Mouse (Mus musculus) CH12.LX (cell line): ENCODE measurements around the gene Nfia. TPM values are rescaled to one million over a fixed set of nuclear protein-coding genes. Genes with fewer than 3 reads are reported as not detected.

Experiments used
- DNase-seq: peaks from one replicate; pipeline ENCODE4 v3.0.0-alpha.2; 2013; ENCODE audit errors: extremely low read depth
- H3K27ac ChIP-seq: 2 replicates; pipeline ENCODE4 v1.5.1; 2012; ENCODE audit warnings: low read depth, mild to moderate bottlenecking, control low read depth, moderate library complexity; ENCODE audit not compliant: insufficient read depth
- H3K27me3 ChIP-seq: replicated peaks from 2 replicates; pipeline ENCODE3; 2012; ENCODE audit warnings: inconsistent platforms
- H3K36me3 ChIP-seq, 2 experiments: replicated peaks in 1 of 2; 2 replicates each; pipeline versions ENCODE3 to v1.6.1; 2012; ENCODE audit warnings: inconsistent platforms in 1 of 2, low read length in 1 of 2, mild to moderate bottlenecking in 1 of 2, mixed read lengths in 1 of 2, moderate library complexity in 1 of 2; ENCODE audit not compliant: control insufficient read depth in 1 of 2, insufficient read depth in 1 of 2
- H3K4me1 ChIP-seq, 2 experiments: 2 replicates each; pipeline ENCODE4 v1.6.1; 2012; ENCODE audit warnings: inconsistent platforms in 1 of 2, moderate library complexity in 1 of 2; ENCODE audit not compliant: insufficient read depth in 2 of 2, control insufficient read depth in 1 of 2
- H3K4me2 ChIP-seq: 2 replicates; pipeline ENCODE4 v1.6.1; 2012; ENCODE audit warnings: low read depth, mild to moderate bottlenecking, control low read depth; ENCODE audit not compliant: poor library complexity, insufficient read depth, severe bottlenecking
- H3K4me3 ChIP-seq, 3 experiments: fragments of 150-350 bp in 1 of 3; sonication (generic) in 1 of 3; replicated peaks in 1 of 3; 2 replicates each; pipeline versions ENCODE3 to v1.5.1; 2011 to 2012; ENCODE audit warnings: low read depth in 2 of 3, low read length in 2 of 3, mild to moderate bottlenecking in 2 of 3, moderate library complexity in 2 of 3, control low read depth in 1 of 3, improper control_type of control experiment in 1 of 3, inconsistent platforms in 1 of 3, mixed read lengths in 1 of 3; ENCODE audit not compliant: poor library complexity in 1 of 3
- H3K79me2 ChIP-seq: replicated peaks from 2 replicates; pipeline ENCODE4 v1.6.1; 2012; ENCODE audit warnings: mild to moderate bottlenecking, moderate library complexity; ENCODE audit not compliant: control insufficient read depth, poor library complexity, insufficient read depth, severe bottlenecking; ENCODE audit errors: extremely low read depth
- H3K9ac ChIP-seq: 2 replicates; pipeline ENCODE4 v1.6.1; 2012; ENCODE audit warnings: low read depth, mild to moderate bottlenecking, control low read depth, moderate library complexity; ENCODE audit not compliant: insufficient read depth
- H3K9me3 ChIP-seq: replicated peaks from 2 replicates; pipeline ENCODE3; 2012; ENCODE audit warnings: low read length, inconsistent platforms, mixed read lengths
- BHLHE40 ChIP-seq: IDR thresholded peaks from 2 replicates; pipeline ENCODE4 v1.6.1; 2011; ENCODE audit warnings: mild to moderate bottlenecking, low read depth, low read length, improper control_type of control experiment
- CHD1 ChIP-seq: IDR thresholded peaks from 2 replicates; pipeline ENCODE4 v1.6.1; 2012; ENCODE audit warnings: low read depth, low read length, improper control_type of control experiment, inconsistent platforms
- CHD2 ChIP-seq: IDR thresholded peaks from 2 replicates; pipeline ENCODE4 v1.6.1; 2011; ENCODE audit warnings: low read length, improper control_type of control experiment
- EP300 ChIP-seq: IDR thresholded peaks from 2 replicates; pipeline ENCODE4 v1.6.1; 2011; ENCODE audit warnings: low read length, improper control_type of control experiment
- GABPA ChIP-seq: IDR thresholded peaks from 2 replicates; pipeline ENCODE4 v1.6.1; 2012; ENCODE audit warnings: low read depth, low read length, improper control_type of control experiment, inconsistent platforms; ENCODE audit not compliant: insufficient replicate concordance
- HCFC1 ChIP-seq: IDR thresholded peaks from 2 replicates; pipeline ENCODE4 v1.6.1; 2012; ENCODE audit warnings: low read depth, mild to moderate bottlenecking, inconsistent platforms, low read length, improper control_type of control experiment
- IRF4 ChIP-seq: IDR thresholded peaks from 2 replicates; pipeline ENCODE4 v1.6.1; 2014; ENCODE audit warnings: low read depth, mild to moderate bottlenecking, inconsistent platforms, low read length, improper control_type of control experiment
- JUN ChIP-seq: IDR thresholded peaks from 2 replicates; pipeline ENCODE4 v1.6.1; 2011; ENCODE audit warnings: low read depth, mild to moderate bottlenecking, low read length, improper control_type of control experiment, moderate library complexity; ENCODE audit not compliant: insufficient read depth
- KAT2A ChIP-seq: IDR thresholded peaks from 2 replicates; pipeline ENCODE4 v1.6.1; 2012; ENCODE audit warnings: low read length, improper control_type of control experiment, inconsistent platforms; ENCODE audit not compliant: insufficient replicate concordance
- MAZ ChIP-seq: IDR thresholded peaks from 2 replicates; pipeline ENCODE4 v1.6.1; 2012; ENCODE audit warnings: low read depth, mild to moderate bottlenecking, inconsistent platforms, low read length, improper control_type of control experiment, moderate library complexity
- MXI1 ChIP-seq: IDR thresholded peaks from 2 replicates; pipeline ENCODE4 v1.6.1; 2011; ENCODE audit warnings: mild to moderate bottlenecking, low read depth, low read length, improper control_type of control experiment
- NRF1 ChIP-seq: IDR thresholded peaks from 2 replicates; pipeline ENCODE4 v1.6.1; 2014; ENCODE audit warnings: low read depth, mild to moderate bottlenecking, inconsistent platforms, low read length, improper control_type of control experiment, moderate library complexity
- PAX5 ChIP-seq: IDR thresholded peaks from 2 replicates; pipeline ENCODE4 v1.6.1; 2012; ENCODE audit warnings: low read length, inconsistent platforms, mixed read lengths
- RAD21 ChIP-seq: IDR thresholded peaks from 2 replicates; pipeline ENCODE4 v1.6.1; 2011; ENCODE audit warnings: low read depth, mild to moderate bottlenecking, low read length, improper control_type of control experiment, moderate library complexity
- RCOR1 ChIP-seq: conservative IDR thresholded peaks from 2 replicates; pipeline ENCODE4 v1.6.1; 2012; ENCODE audit warnings: low read depth, mild to moderate bottlenecking, inconsistent platforms, low read length, improper control_type of control experiment
- SMC3 ChIP-seq: IDR thresholded peaks from 2 replicates; pipeline ENCODE4 v1.6.1; 2011; ENCODE audit warnings: low read depth, low read length, improper control_type of control experiment
- TCF12 ChIP-seq: IDR thresholded peaks from 2 replicates; pipeline ENCODE4 v1.6.1; 2014; ENCODE audit warnings: low read depth, mild to moderate bottlenecking, inconsistent platforms, low read length, improper control_type of control experiment
- UBTF ChIP-seq: IDR thresholded peaks from 2 replicates; pipeline ENCODE4 v1.6.1; 2012; ENCODE audit warnings: low read depth, mild to moderate bottlenecking, inconsistent platforms, low read length, improper control_type of control experiment, moderate library complexity
- USF1 ChIP-seq: IDR thresholded peaks from 2 replicates; pipeline ENCODE4 v1.6.1; 2014; ENCODE audit warnings: low read depth, mild to moderate bottlenecking, inconsistent platforms, low read length, improper control_type of control experiment
- USF2 ChIP-seq: conservative IDR thresholded peaks from 2 replicates; pipeline ENCODE4 v1.6.1; 2011; ENCODE audit warnings: low read depth, low read length, improper control_type of control experiment
- ZC3H11A ChIP-seq: IDR thresholded peaks from 2 replicates; pipeline ENCODE4 v1.6.1; 2012; ENCODE audit warnings: low read depth, mild to moderate bottlenecking, inconsistent platforms, low read length, improper control_type of control experiment
- ZKSCAN1 ChIP-seq: IDR thresholded peaks from 2 replicates; pipeline ENCODE4 v1.6.1; 2012; ENCODE audit warnings: low read depth, inconsistent platforms, low read length, improper control_type of control experiment, borderline replicate concordance
- ZMIZ1 ChIP-seq: IDR thresholded peaks from 2 replicates; pipeline ENCODE4 v1.6.1; 2012; ENCODE audit warnings: low read depth, mild to moderate bottlenecking, inconsistent platforms, low read length, improper control_type of control experiment
- ZNF384 ChIP-seq: IDR thresholded peaks from 2 replicates; pipeline ENCODE4 v1.6.1; 2012; ENCODE audit warnings: low read depth, low read length, improper control_type of control experiment, inconsistent platforms
- dilution Hi-C: fragments of 300-500 bp; cut with MboI; formaldehyde crosslinking; loops from 2 replicates; pipeline ENCODE4 v1.14.3; 2020; ENCODE audit warnings: low sequenced_read_pairs; ENCODE audit not compliant: extremely low pct_unique_long_range_greater_than_20kb, extremely low pct_ligation_motif_present
- in situ Hi-C: fragments of 300-500 bp; cut with MboI; formaldehyde crosslinking; loops from 3 replicates; pipeline ENCODE4 v1.14.3; 2019; ENCODE audit warnings: low sequenced_read_pairs, low pct_ligation_motif_present, low pct_unique_long_range_greater_than_20kb, mixed read lengths
- polyA plus RNA-seq: library from polyadenylated mRNA; unstranded; fragments of >175 nt; gene quantifications from 2 replicates; pipeline ENCODE4 v1.2.1, GENCODE M21; 2012; ENCODE audit warnings: low read depth; ENCODE audit not compliant: insufficient read length
- total RNA-seq, 2 experiments: library from RNA; depleted of rRNA; stranded (reverse); fragments of 300-350 nt in 1 of 2; fragments of >200 nt in 1 of 2; gene quantifications; 2 replicates each; pipeline ENCODE4 v1.2.3; 2012 to 2014

The Nfia gene
- total and polyA plus RNA-seq, 3 experiments, result not detected

DNA sequence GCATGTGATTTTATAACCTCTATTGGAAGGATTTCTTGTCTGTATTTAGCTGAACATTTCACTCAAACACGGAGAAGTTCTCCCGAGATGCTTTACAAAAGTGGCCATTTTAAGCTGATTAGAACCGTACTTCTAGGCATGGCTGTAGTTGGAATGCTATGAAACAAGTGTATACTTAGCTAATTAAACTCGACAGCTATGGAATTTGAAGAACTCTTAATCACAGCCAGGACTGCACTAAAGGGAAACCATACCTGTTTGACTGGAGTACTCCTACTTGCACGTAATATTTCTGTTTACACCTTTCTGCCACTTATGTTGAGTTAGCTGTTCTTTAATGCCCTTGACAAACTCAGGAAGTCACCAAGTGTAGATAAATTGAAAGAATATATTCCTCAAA lies 79.2 kb downstream of the Nfia start:
- no peaks in the 10 kb centered on the region for H3K4me1 ChIP-seq
- no peak overlapping the region for H3K4me2 ChIP-seq
- H3K4me3 ChIP-seq, result no peak overlapping the region
- no peak for TF ChIP-seq USF1
- TF ChIP-seq JUN, result no peak
- no peak for TF ChIP-seq CHD1
- TF ChIP-seq RAD21, result no peak
- no peak for TF ChIP-seq ZKSCAN1
- H3K27ac ChIP-seq, result no peak overlapping the region
- H3K27me3 ChIP-seq, result no peaks in the 10 kb centered on the region
- in situ Hi-C loops (no loop called here), dilution Hi-C loops (no loop called here)
- H3K79me2 ChIP-seq, result no peaks in the 10 kb centered on the region
- no peak overlapping the region for H3K9ac ChIP-seq
- H3K36me3 ChIP-seq, result no peaks in the 10 kb centered on the region
- peaks cover 50% of the 10 kb centered on the region for H3K9me3 ChIP-seq
- DNase-seq, result no peak

DNA sequence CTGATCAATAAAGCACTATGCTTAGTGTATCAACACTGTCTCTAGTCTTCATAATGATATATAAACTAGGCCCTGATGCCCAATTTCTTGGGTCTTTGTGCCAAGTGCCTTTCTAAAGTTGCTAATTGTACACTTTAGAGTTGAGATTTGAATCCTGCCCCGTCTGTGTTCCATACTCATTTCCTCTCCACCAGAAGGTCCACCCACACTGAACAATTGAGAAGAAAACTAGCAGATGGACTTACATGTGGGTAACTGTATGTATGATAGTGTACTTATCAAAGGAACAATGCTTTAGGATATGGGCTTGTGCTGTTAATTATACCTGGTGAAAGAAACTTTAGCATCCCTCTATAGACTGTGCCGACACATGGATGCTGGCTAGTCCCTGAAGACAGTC lies 80.1 kb downstream of the Nfia start:
- no peak for DNase-seq
- in situ Hi-C loops (no loop called here), dilution Hi-C loops (no loop called here)
- TF ChIP-seq ZC3H11A (no peak), RCOR1 (no peak), MXI1 (no peak), IRF4 (no peak), EP300 (no peak), TCF12 (no peak)
- no peak overlapping the region for H3K9ac ChIP-seq
- no peaks in the 10 kb centered on the region for H3K4me1 ChIP-seq
- H3K27me3 ChIP-seq, result no peaks in the 10 kb centered on the region
- H3K27ac ChIP-seq, result no peak overlapping the region
- H3K4me3 ChIP-seq, result no peak overlapping the region
- H3K9me3 ChIP-seq, result peaks cover 50% of the 10 kb centered on the region
- H3K36me3 ChIP-seq, result no peaks in the 10 kb centered on the region
- no peak overlapping the region for H3K4me2 ChIP-seq
- H3K79me2 ChIP-seq, result no peaks in the 10 kb centered on the region

DNA sequence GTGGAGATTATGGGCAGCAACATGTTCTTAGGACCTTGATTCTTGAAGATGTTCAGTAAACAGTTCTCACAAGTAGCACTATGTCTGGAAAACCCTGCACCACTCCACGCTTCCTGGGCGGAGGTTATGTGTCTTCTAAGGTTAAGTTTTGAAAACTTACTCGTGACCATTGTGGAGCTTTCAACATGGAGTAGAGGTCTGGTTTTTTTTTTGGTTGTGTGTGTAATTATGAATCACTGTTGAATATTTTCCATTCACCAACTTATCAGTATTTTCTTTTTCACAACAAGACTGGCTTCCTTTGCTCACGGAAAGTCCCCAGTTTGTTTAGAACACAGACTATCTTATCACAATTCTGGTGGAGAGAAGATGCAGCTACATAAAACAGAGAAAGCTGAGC lies 82.2 kb downstream of the Nfia start:
- no peaks in the 10 kb centered on the region for H3K4me1 ChIP-seq
- no peak overlapping the region for H3K4me3 ChIP-seq
- no peak overlapping the region for H3K27ac ChIP-seq
- no peaks in the 10 kb centered on the region for H3K27me3 ChIP-seq
- no peak overlapping the region for H3K4me2 ChIP-seq
- H3K9ac ChIP-seq, result no peak overlapping the region
- dilution Hi-C loops, result no loop called here
- H3K36me3 ChIP-seq, result no peaks in the 10 kb centered on the region
- no peaks in the 10 kb centered on the region for H3K79me2 ChIP-seq
- no peak for TF ChIP-seq PAX5
- no peak for TF ChIP-seq HCFC1
- no peak for TF ChIP-seq KAT2A
- no peak for TF ChIP-seq MAZ
- no peak for TF ChIP-seq BHLHE40
- no peak for TF ChIP-seq CHD2
- TF ChIP-seq NRF1, result no peak
- TF ChIP-seq ZNF384, result no peak
- TF ChIP-seq SMC3, result no peak
- no peak for TF ChIP-seq GABPA
- TF ChIP-seq UBTF, result no peak
- TF ChIP-seq USF2, result no peak
- TF ChIP-seq ZMIZ1, result no peak
- TF ChIP-seq RCOR1, result no peak
- H3K9me3 ChIP-seq, result peaks cover 59% of the 10 kb centered on the region
- in situ Hi-C loops, result no loop called here
- no peak for DNase-seq
